Mouse (Mus musculus): ENCODE data around the gene Mas1. TPM values are rescaled to one million over a fixed set of nuclear protein-coding genes. Genes with fewer than 3 reads are reported as not detected.

The Mas1 gene
- polyA plus RNA-seq, 1 experiment from 2014 or later, result 0.19 TPM

- Histone ChIP-seq H3K4me2 (ENCODE audit: low read depth, low read length) (no peak overlapping the region), H3K9me3 (replicated peaks; ENCODE audit: control insufficient read depth, low read length) (no peaks in the 10 kb centered on the region), H3K27ac (ENCODE audit: low read length) (no peak overlapping the region), H3K9ac (ENCODE audit: low read depth, low read length) (no peak overlapping the region), H3K4me3 (ENCODE audit: low read depth, low read length) (no peak overlapping the region), H3K4me1 (ENCODE audit: control insufficient read depth, low read depth, low read length) (no peaks in the 10 kb centered on the region), H3K27me3 (ENCODE audit: control insufficient read depth, insufficient read depth, low read depth, low read length) (no peaks in the 10 kb centered on the region), H3K36me3 (ENCODE audit: control insufficient read depth, insufficient read depth) (no peaks in the 10 kb centered on the region)
- no peak for ATAC-seq (ENCODE audit: low read depth)
- 79% methylated on average over 4 of the region's 4 CpGs for WGBS (ENCODE audit: insufficient replicate concordance)
These were observed 23.4 kb downstream of the Mas1 start for GRCm38 (mm10) chr17:12844540-12844939.

- H3K36me3 ChIP-seq (ENCODE audit: control insufficient read depth, insufficient read depth), result no peaks in the 10 kb centered on the region
- no peaks in the 10 kb centered on the region for H3K4me1 ChIP-seq (ENCODE audit: control insufficient read depth, low read depth, low read length)
- WGBS (ENCODE audit: insufficient replicate concordance), result 36% methylated on average over 6 of the region's 6 CpGs
- H3K27me3 ChIP-seq (ENCODE audit: control insufficient read depth, insufficient read depth, low read depth, low read length), result no peaks in the 10 kb centered on the region
- no peak overlapping the region for H3K4me3 ChIP-seq (ENCODE audit: low read depth, low read length)
- no peaks in the 10 kb centered on the region for H3K9me3 ChIP-seq (replicated peaks; ENCODE audit: control insufficient read depth, low read length)
- no peak overlapping the region for H3K9ac ChIP-seq (ENCODE audit: low read depth, low read length)
- H3K27ac ChIP-seq (ENCODE audit: low read length), result no peak overlapping the region
- H3K4me2 ChIP-seq (ENCODE audit: low read depth, low read length), result no peak overlapping the region
- ATAC-seq (ENCODE audit: low read depth), result no peak
These were observed 24.1 kb downstream of the Mas1 start for GRCm38 (mm10) chr17:12843826-12844225.

DNA sequence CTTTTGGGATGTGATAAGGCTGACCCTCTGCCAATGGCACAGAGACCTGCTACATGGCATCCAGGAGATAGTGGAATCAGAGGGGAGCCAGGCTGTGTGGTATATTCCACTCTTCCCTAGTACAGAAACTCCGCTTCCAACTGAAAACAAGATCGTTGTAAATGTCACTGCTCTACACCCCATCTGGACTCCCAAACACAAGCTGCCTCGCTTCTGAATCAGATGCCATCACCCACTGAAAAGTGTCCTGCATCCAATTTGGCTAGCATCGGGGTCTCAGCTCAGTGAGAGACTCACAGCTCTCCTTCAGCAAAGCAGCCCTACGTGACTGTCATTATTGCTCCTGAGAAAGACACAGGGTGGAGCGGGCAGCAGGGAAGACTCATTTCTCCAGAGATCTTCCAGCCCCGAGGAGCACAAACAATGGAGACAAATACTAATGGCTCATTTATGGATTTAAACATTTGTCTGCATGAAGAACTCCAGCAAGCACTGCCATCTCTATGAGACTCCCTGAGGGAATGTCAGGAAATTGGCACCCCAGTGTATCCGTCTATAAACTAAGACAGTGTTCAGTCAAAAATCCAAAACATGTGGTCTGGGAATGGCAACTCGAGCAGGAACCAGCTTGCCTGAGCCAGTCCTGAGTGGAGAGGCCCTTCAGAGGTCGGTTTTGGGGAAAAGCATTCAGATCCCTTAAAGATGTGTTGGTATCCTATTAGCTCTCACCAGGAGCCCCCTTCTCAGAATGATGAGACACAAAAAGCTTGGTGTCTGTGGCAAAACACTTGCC lies 28.3 kb downstream of the Mas1 start:
- no peak overlapping the region for H3K4me3 ChIP-seq (ENCODE audit: low read depth, low read length)
- no peak overlapping the region for H3K27ac ChIP-seq (ENCODE audit: low read length)
- no peak overlapping the region for H3K4me2 ChIP-seq (ENCODE audit: low read depth, low read length)
- no peaks in the 10 kb centered on the region for H3K4me1 ChIP-seq (ENCODE audit: control insufficient read depth, low read depth, low read length)
- no peak overlapping the region for H3K9ac ChIP-seq (ENCODE audit: low read depth, low read length)
- H3K27me3 ChIP-seq (ENCODE audit: control insufficient read depth, insufficient read depth, low read depth, low read length), result no peaks in the 10 kb centered on the region
- no peaks in the 10 kb centered on the region for H3K9me3 ChIP-seq (replicated peaks; ENCODE audit: control insufficient read depth, low read length)
- WGBS (ENCODE audit: insufficient replicate concordance), result 56% methylated on average over 10 of the region's 10 CpGs
- no peak for ATAC-seq (ENCODE audit: low read depth)
- no peaks in the 10 kb centered on the region for H3K36me3 ChIP-seq (ENCODE audit: control insufficient read depth, insufficient read depth)

GRCm38 (mm10) chr17:12835738-12836137 lies 32.2 kb downstream of the Mas1 start:
- WGBS (ENCODE audit: insufficient replicate concordance), result 71% methylated on average over 5 of the region's 5 CpGs
- H3K4me3 ChIP-seq (ENCODE audit: low read depth, low read length), result no peak overlapping the region
- no peak for ATAC-seq (ENCODE audit: low read depth)

DNA sequence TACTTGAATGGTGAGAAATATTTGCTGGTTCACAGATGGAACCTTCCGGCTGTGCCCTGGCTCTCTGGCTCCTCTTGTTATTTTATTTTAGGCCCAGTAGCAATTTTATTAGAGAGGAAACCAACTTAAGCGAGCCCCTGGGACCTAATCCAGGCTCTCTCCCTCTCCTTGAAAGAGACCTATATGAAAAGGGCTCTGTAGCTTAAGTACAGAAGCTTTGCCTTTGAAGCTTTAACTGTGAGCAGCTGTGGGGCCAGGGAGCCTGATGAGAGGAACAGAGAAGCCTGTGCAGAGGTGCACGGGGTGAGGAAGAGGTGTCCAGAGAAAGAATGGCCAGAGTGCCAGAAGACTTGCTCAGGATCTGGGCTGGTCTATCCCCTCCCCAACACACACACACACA lies 33.1 kb downstream of the Mas1 start:
- Histone ChIP-seq H3K36me3 (ENCODE audit: control insufficient read depth, insufficient read depth) (no peaks in the 10 kb centered on the region), H3K9me3 (replicated peaks; ENCODE audit: control insufficient read depth, low read length) (no peaks in the 10 kb centered on the region), H3K27me3 (ENCODE audit: control insufficient read depth, insufficient read depth, low read depth, low read length) (no peaks in the 10 kb centered on the region), H3K4me2 (ENCODE audit: low read depth, low read length) (no peak overlapping the region), H3K27ac (ENCODE audit: low read length) (no peak overlapping the region), H3K4me1 (ENCODE audit: control insufficient read depth, low read depth, low read length) (no peaks in the 10 kb centered on the region), H3K4me3 (ENCODE audit: low read depth, low read length) (no peak overlapping the region), H3K9ac (ENCODE audit: low read depth, low read length) (no peak overlapping the region)
- ATAC-seq (ENCODE audit: low read depth), result no peak
- WGBS (ENCODE audit: insufficient replicate concordance), result 42% methylated on average over 3 of the region's 3 CpGs

More at GRCm38 (mm10) chr17:12835738-12836137, 32.2 kb downstream of the Mas1 start:
- no peaks in the 10 kb centered on the region for H3K27me3 ChIP-seq (ENCODE audit: control insufficient read depth, insufficient read depth, low read depth, low read length)
- H3K9ac ChIP-seq (ENCODE audit: low read depth, low read length), result no peak overlapping the region
- H3K27ac ChIP-seq (ENCODE audit: low read length), result no peak overlapping the region
- no peak overlapping the region for H3K4me2 ChIP-seq (ENCODE audit: low read depth, low read length)
- no peaks in the 10 kb centered on the region for H3K4me1 ChIP-seq (ENCODE audit: control insufficient read depth, low read depth, low read length)
- H3K36me3 ChIP-seq (ENCODE audit: control insufficient read depth, insufficient read depth), result no peaks in the 10 kb centered on the region
- H3K9me3 ChIP-seq (replicated peaks; ENCODE audit: control insufficient read depth, low read length), result no peaks in the 10 kb centered on the region

- no peak overlapping the region for H3K9ac ChIP-seq (ENCODE audit: low read depth, low read length)
- 65% methylated on average over 3 of the region's 3 CpGs for WGBS (ENCODE audit: insufficient replicate concordance)
- H3K27me3 ChIP-seq (ENCODE audit: control insufficient read depth, insufficient read depth, low read depth, low read length), result no peaks in the 10 kb centered on the region
- no peak overlapping the region for H3K27ac ChIP-seq (ENCODE audit: low read length)
- no peak for ATAC-seq (ENCODE audit: low read depth)
- H3K4me2 ChIP-seq (ENCODE audit: low read depth, low read length), result no peak overlapping the region
- no peaks in the 10 kb centered on the region for H3K9me3 ChIP-seq (replicated peaks; ENCODE audit: control insufficient read depth, low read length)
- no peaks in the 10 kb centered on the region for H3K4me1 ChIP-seq (ENCODE audit: control insufficient read depth, low read depth, low read length)
- no peak overlapping the region for H3K4me3 ChIP-seq (ENCODE audit: low read depth, low read length)
- no peaks in the 10 kb centered on the region for H3K36me3 ChIP-seq (ENCODE audit: control insufficient read depth, insufficient read depth)
These were observed 33.6 kb downstream of the Mas1 start for GRCm38 (mm10) chr17:12834317-12834716.

- no peak overlapping the region for H3K9ac ChIP-seq (ENCODE audit: low read depth, low read length)
- no peaks in the 10 kb centered on the region for H3K36me3 ChIP-seq (ENCODE audit: control insufficient read depth, insufficient read depth)
- ATAC-seq (ENCODE audit: low read depth), result no peak
- no peak overlapping the region for H3K4me3 ChIP-seq (ENCODE audit: low read depth, low read length)
- 73% methylated on average over 4 of the region's 4 CpGs for WGBS (ENCODE audit: insufficient replicate concordance)
- H3K27ac ChIP-seq (ENCODE audit: low read length), result no peak overlapping the region
- no peaks in the 10 kb centered on the region for H3K27me3 ChIP-seq (ENCODE audit: control insufficient read depth, insufficient read depth, low read depth, low read length)
- no peaks in the 10 kb centered on the region for H3K4me1 ChIP-seq (ENCODE audit: control insufficient read depth, low read depth, low read length)
- H3K4me2 ChIP-seq (ENCODE audit: low read depth, low read length), result no peak overlapping the region
- no peaks in the 10 kb centered on the region for H3K9me3 ChIP-seq (replicated peaks; ENCODE audit: control insufficient read depth, low read length)
These were observed 35.3 kb downstream of the Mas1 start for GRCm38 (mm10) chr17:12832657-12833056.

- H3K27me3 ChIP-seq (ENCODE audit: control insufficient read depth, insufficient read depth, low read depth, low read length), result no peaks in the 10 kb centered on the region
- no peak overlapping the region for H3K4me2 ChIP-seq (ENCODE audit: low read depth, low read length)
- H3K4me3 ChIP-seq (ENCODE audit: low read depth, low read length), result no peak overlapping the region
- ATAC-seq (ENCODE audit: low read depth), result no peak
- no peaks in the 10 kb centered on the region for H3K36me3 ChIP-seq (ENCODE audit: control insufficient read depth, insufficient read depth)
- no peak overlapping the region for H3K27ac ChIP-seq (ENCODE audit: low read length)
- WGBS (ENCODE audit: insufficient replicate concordance), result 79% methylated on average over 3 of the region's 3 CpGs
- H3K9me3 ChIP-seq (replicated peaks; ENCODE audit: control insufficient read depth, low read length), result no peaks in the 10 kb centered on the region
- no peaks in the 10 kb centered on the region for H3K4me1 ChIP-seq (ENCODE audit: control insufficient read depth, low read depth, low read length)
- H3K9ac ChIP-seq (ENCODE audit: low read depth, low read length), result no peak overlapping the region
These were observed 35.7 kb downstream of the Mas1 start for GRCm38 (mm10) chr17:12832231-12832630.

DNA sequence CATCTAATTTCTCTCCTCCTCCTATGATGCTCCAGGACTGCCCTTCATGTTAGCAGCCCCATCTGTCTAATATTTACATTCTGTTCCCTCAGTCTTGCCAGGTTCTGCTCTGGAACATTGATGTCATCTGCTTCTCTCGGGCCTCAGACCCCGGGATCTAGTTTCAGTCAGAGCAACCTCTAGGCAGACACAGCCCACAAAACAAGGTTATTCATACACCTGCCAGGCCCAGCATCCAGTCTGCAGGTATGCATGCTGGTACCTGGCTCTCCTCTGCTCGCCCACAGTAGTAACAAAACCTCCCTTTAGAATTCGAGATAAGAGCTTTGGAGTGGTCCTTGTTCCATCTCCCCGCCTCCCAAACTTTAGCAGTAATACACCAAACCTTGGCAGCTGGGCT lies 37.6 kb downstream of the Mas1 start:
- 62% methylated on average over 5 of the region's 5 CpGs for WGBS (ENCODE audit: insufficient replicate concordance)
- Histone ChIP-seq H3K36me3 (ENCODE audit: control insufficient read depth, insufficient read depth) (no peaks in the 10 kb centered on the region), H3K27me3 (ENCODE audit: control insufficient read depth, insufficient read depth, low read depth, low read length) (no peaks in the 10 kb centered on the region), H3K9ac (ENCODE audit: low read depth, low read length) (no peak overlapping the region), H3K4me3 (ENCODE audit: low read depth, low read length) (no peak overlapping the region), H3K9me3 (replicated peaks; ENCODE audit: control insufficient read depth, low read length) (no peaks in the 10 kb centered on the region), H3K4me1 (ENCODE audit: control insufficient read depth, low read depth, low read length) (no peaks in the 10 kb centered on the region), H3K4me2 (ENCODE audit: low read depth, low read length) (no peak overlapping the region), H3K27ac (ENCODE audit: low read length) (no peak overlapping the region)
- no peak for ATAC-seq (ENCODE audit: low read depth)
